Mouse (Mus musculus) ovary, adult 10 weeks (tissue): ENCODE measurements around the gene Nppb. TPM values are rescaled to one million over a fixed set of nuclear protein-coding genes. Genes with fewer than 3 reads are reported as not detected.

Experiments
- polyA plus RNA-seq: library from polyadenylated mRNA; stranded (reverse); fragments of 350-450 nt; fragmentation: Illumina TruSeq; extraction: RNeasy Lipid Tissue Mini Kit (QIAGEN cat#74804); gene quantifications from one replicate; pipeline ENCODE4 v1.2.3, GENCODE M21; 2014

Gene Nppb
- polyA plus RNA-seq: not detected

DNA sequence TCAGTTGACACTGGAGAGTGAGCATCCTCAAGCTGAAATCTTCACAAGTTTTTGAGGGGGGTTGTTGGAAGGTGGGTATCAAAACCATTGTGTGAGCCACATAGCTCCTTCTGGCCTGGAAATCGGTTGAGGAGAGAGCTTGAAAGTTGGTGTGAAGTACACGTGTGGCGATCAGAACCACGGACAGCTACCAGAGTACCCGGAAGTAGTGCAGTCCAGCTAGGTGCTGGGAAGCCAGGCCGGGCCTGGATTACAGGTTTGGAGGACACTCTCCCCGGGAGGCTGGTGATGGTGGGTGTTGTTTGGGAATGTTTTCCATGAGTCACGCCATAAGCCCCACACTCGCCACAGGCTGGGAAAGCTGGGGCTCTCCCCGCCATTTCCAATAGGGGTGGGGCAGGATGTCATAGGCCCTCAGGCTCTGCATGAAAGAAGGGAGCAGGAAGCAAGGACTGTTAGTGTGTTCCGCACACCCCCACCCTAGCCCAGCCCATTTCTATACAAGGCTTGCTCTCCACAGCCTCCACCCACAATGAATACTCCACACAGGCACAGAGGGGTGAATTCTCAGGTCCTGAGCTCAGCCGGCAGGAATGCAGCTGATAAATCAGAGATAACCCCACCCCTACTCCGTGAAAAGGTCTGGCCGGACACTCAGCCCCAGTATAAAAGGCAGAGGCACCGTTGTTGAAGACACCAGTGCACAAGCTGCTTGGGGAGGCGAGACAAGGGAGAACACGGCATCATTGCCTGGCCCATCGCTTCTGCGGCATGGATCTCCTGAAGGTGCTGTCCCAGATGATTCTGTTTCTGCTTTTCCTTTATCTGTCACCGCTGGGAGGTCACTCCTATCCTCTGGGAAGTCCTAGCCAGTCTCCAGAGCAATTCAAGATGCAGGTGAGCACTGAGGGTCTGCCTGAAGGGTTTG, at the start of gene Nppb:
Gene Nppb (plus strand): TSS at position 584 of the 928 bp plus-strand sequence.

DNA sequence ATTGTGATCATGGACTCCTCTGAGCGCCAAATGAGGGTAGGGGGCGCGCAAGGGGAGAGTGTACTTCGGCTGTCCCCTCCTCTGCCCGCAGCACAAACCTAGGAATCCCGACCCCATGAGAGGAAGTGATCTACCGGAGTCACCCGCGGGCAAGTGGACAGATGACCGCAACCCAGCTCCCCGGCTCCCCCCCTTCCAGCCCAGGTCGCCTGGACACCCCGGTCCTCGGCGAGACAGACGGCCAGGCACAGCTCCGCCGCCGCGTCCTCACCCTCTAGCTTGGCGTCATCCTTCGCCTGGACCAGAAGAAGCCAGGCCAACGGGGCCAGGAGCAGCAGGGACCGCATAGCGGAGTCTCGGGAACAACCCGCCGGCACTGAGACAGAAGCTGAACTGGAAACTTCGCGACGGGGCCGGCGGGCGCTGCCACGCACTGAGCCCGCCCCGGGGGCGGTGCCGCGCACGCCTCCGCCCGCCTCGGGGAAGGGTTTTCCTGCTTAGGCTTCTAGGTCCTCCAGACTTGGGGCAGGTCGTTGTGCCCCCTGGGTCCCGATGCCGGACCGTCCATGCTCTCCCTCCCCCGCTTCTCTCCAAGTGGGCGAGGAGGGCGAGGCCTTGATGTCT, 49.1 kb upstream of the Nppb start, which contains the start of gene Plod1:
Gene Plod1 (minus strand): TSS at position 437 of the 624 bp plus-strand sequence.

DNA sequence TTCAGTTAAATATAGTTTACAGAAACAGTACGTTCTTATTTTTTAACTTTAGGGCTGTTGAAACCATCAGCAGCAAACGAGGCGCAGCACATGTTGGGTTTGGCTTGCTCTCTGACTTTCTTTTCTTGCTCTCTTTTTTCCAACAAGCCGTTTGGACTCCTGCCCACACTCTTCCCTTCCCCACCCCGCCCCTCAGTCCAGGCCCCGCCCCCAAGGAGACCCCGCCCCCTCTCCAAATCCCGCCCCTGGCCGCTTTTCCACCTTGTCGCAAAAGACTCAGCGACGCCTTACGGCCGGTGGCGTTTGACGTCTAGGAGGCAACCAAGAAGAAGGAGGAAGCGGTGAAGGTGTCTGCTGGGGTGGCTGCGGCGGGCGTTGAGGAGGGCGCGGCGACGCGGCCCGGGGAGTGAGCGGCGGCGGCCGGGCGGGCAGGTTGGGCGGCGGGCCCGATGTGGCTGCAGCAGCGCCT, 45.0 kb upstream of the Nppb start, which contains the start of gene 2510039O18Rik:
Gene 2510039O18Rik (plus strand): TSS at position 320 of the 469 bp plus-strand sequence.

DNA sequence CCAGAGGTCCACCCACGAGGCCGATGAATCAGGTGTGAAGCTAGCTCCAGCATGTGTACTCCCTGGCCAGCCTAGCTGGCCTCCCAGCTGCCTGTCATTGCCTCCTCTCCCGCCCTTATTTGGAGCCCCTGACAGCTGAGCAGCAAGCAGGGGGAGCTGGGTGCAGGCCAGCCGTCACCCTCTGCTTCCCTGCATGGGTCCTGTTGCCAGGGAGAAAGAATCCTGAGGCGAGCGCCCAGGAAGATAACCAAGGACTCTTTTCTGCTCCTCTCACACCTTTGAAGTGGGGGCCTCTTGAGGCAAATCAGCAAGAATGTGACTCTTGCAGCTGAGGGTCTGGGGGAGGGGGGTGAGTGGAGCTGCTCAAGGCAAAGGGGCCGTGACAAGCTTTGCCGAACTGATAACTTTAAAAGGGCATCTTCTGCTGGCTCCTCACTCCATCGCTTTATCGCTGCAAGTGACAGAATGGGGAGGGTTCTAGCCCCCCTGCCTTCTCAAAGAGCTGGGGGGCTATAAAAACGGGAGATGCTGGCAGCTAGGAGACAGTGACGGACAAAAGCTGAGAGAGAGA, 14.7 kb downstream of the Nppb start, which contains the start of gene Nppa:
Gene Nppa (plus strand): TSS at position 521 of the 571 bp plus-strand sequence.

Other genes starting within 250 kb of the Nppb start
- 125 TPM for gene Zfp984, start 176.0 kb upstream of the Nppb start, polyA plus RNA-seq
- 39.9 TPM for gene Zfp933, start 137.4 kb upstream of the Nppb start, polyA plus RNA-seq
- gene Miip, start 117.0 kb upstream of the Nppb start, polyA plus RNA-seq: not detected
- 7.5 TPM for gene Fv1, start 116.8 kb upstream of the Nppb start, polyA plus RNA-seq
- 11.8 TPM for gene Mfn2, start 81.1 kb upstream of the Nppb start, polyA plus RNA-seq
- 3.3 TPM for gene Plod1, start 49.0 kb upstream of the Nppb start, polyA plus RNA-seq
- 10.2 TPM for gene 2510039O18Rik, start 44.9 kb upstream of the Nppb start, polyA plus RNA-seq
- gene Nppa, start 14.9 kb downstream of the Nppb start, polyA plus RNA-seq: not detected
- gene Clcn6, start 53.0 kb downstream of the Nppb start, polyA plus RNA-seq: 3.2 TPM
- 2.0 TPM for gene Mthfr, start 53.3 kb downstream of the Nppb start, polyA plus RNA-seq
- gene Agtrap, start 102.2 kb downstream of the Nppb start, polyA plus RNA-seq: 12.6 TPM
- 2.3 TPM for gene Mad2l2, start 144.6 kb downstream of the Nppb start, polyA plus RNA-seq
- gene Draxin, start 144.9 kb downstream of the Nppb start, polyA plus RNA-seq: not detected
- gene Fbxo6, start 166.4 kb downstream of the Nppb start, polyA plus RNA-seq: 0.43 TPM
- gene Fbxo44, start 174.7 kb downstream of the Nppb start, polyA plus RNA-seq: 0.97 TPM
- not detected for gene Fbxo2, start 174.8 kb downstream of the Nppb start, polyA plus RNA-seq